Mouse (Mus musculus): Measurements from ENCODE around the gene Aif1l.

Aif1l gene

DNA sequence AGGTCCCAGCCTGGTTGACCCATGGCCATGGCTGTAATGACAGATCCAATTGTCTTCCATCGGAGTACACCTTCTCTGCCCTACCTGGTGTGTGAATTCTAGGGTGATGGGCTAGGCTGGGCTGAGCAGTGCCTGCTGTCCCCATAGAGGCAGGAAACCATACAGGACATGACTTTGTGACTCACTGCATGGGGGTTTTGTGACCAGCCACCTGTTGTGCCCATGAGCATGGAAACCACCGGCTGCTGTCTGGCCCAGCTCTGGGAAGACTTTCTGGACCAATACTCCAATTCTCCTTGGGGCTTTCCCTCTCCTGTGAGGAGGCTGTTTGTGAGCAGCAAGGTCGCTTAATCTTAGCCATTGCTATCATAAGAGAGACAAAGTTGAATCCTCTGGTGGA, 2.8 kb downstream of the Aif1l start:
- no peak for DNase-seq

DNA sequence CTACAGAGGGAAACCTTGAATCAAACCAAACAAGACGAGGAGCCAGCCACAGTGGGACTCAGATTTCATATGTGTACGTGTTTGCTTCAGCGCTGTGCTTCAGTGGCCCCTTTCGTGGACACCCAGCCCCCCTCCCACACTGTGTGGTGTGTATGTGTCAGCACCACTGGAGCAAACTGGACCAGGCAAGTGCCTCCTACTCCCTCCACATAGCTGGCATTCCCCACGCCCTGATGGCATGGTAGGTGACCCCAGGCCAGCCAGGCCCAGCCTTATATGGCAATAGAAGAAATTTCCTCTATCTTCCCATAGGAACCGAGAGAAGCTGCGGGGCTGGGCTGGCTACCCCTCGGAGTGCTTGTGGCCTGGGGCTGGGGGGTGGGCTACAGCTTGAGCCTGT, 3.7 kb downstream of the Aif1l start:
- peak; percentile 27 for DNase-seq

DNA sequence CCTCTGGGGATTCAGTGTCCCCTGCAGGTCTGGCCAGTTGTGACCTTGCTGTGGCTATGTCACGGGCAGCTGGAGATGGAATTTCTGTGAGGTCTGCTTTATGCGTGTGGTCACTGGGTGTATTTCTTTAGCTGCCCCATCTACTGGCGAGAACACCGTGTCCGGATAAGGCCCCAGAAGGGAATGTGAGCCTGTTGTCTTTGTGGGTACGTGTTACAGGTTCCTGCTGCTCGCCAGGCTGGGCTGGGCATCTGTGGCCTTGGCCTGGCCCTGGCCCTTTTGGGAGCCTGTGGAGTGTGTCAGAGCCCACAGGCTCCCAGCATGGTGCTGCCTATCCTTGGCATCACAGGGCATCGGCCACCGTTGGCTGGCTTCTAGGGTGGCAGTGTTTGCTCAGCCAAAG, 4.8 kb downstream of the Aif1l start:
- no peak for DNase-seq

DNA sequence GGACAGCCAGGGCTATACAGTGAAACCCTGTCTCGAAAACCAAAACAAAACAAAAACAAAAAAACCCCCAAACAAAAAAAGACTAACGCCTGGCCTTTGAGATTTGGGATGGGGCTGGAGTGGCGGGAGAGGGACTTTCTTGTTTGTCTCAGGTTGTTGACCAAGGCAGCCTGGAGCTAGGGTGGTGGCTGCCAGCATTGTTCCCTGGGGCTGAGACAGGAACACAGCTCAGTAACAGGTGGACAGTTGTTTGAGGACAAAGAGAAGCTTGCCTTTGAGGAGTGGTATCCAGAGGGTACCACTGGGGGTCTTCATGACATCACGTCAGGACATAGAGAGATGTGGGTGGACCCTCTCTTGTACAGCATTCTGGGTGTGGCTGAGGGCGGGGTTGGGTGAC, 5.7 kb downstream of the Aif1l start:
- DNase-seq = no peak

DNA sequence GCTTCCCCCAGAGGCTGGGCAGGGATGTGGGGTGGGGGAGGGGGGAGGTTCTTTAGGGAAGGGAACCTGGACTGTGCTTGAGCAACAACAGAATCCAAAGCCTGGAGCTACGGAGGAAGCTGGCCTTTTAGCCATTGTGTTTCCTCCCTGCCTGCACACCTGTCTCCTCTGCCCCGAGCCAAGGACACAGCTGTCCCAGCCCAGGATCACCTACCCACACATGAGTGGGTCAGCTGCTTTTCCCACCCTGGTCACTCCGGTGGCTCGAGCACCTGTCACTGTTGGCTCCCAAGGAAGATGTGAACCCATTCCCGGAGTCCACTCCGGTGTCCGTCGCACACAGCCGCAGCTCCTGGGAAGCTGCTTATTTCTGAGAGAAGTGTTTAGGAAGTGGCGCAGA, 7.3 kb downstream of the Aif1l start:
- DNase-seq = no peak

DNA sequence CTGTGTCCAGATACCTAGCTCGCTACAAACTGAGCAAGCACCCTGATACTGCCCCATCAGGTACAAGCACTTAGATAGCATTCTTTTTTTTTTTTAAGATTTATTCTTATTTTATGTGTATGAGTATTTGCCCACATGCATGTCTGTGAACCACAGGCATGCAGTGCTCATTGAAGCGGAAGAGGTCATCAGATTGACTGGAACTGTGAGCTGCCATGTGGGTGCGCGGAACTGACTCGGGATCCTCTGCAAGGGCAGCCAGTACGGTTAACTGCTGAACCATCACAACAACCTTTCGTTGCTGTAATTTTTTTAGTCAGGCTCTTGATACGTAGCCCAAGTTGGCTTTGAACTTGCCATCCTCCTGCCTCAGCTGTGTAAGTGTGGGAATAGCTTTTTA, 11.0 kb downstream of the Aif1l start:
- DNase-seq = no peak

DNA sequence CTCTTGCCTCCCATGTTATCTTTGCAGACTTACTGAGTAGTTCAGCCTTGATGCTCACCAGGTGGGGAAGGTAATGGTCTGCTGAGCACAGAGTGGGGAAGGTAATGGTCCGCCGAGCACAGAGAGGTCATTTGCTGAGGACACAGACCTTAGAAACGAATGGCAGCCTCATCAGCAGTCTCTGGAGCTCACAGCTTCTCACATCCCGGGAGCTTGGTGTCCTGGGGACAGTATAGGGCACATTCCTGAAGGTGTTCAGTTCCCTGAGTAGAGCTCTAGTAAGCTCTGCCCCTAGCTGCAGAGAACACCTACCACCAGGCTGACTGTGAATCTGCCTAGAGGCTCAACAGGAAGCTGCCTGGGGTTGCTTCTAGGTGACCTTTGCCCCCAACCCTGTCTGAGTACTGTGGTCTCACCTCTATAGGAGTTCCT, 11.9 kb downstream of the Aif1l start:
- DNase-seq = no peak

DNA sequence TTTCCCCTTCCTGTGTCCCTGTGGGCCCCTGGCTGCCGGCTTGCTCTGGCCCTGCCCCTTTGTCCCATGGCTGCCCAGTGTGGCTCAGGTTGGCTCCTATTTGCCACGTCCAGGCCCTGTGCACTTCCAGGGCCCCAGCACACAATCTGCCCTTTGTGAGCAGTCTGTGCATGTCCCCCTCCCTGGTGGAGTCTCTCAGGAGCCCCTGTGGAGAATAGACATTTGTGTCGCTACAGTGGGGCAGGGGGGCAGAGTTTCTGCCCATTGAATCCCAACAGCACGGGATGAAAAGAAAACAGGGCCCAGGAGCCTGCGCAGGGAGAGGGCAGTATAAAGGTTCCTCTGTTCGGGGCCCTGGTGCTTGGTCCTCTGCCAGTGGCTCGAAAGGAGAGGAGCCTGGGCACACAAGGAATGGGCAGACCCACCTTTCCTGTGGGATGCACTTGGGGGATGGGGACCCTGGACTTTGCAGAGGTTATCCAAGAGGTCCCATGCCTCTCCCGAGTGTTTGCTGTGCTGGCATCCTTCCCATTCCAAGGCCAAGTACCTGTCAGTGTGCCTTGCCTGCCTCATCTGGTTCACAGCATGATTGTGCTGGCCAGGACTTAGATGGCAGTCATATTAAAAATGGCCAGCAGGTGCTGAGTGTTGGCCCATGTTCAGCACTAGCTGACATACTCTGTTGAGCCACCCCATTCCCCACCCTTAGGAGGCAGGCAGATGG, 12.7 kb downstream of the Aif1l start:
- peak; percentile 64 for DNase-seq

DNA sequence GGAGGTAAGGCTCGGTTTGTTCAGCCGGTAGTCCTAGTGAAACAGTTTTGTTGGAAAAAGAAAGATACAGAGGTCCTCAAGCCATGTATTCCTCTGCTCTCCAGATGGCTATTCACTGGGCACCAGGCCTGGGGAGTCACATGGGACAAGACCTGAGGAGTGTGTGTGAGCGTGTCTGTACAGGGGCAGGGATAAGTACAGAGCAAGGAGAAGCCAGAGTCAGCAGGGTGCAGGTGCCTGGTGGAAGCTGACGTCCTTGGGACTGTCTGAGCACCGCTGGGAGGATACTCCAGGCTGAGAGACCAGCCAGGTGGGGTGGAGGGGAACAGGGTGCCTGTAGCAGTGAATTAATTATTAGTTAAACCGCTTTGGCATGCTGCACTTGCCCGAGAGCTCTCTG, 13.6 kb downstream of the Aif1l start:
- DNase-seq = peak; percentile 19

DNA sequence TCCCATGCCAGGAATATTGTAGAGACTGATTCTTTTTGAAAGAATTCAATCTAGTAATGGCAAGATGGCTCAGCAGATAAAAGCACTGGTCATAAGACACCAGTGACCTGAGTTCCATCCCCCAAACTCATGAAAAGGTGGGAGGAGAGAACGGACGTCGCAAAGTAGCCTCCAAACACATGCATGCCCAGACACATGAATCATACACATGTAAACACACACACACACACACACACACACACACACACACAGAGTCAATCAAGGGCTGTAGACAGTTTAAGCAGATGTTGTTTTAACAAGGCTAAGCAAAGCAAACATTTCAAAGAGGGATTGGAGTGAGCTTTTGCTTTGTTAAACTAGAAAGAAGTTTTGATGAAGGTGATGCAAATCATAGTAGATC, 14.3 kb downstream of the Aif1l start:
- no peak for DNase-seq

DNA sequence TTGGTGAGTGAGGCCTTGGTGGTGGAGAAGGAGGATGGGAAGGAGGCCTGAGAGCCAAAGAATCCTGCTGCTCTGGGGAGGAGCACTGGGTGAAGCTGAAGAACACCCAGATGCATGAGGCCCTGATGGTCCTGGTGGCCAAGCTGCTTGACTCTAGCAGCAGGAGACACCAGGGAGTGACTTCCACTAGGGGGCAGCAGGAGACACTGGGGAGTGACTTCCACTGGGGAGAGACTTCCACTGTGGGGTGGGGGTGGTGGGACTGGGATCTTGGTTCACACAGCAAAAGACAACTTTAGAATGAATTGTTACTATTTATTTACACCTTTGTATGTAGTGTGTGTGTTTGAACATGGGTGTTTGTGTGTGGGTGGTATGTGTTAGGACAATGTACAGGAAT, 15.2 kb downstream of the Aif1l start:
- peak; percentile 63 for DNase-seq

DNA sequence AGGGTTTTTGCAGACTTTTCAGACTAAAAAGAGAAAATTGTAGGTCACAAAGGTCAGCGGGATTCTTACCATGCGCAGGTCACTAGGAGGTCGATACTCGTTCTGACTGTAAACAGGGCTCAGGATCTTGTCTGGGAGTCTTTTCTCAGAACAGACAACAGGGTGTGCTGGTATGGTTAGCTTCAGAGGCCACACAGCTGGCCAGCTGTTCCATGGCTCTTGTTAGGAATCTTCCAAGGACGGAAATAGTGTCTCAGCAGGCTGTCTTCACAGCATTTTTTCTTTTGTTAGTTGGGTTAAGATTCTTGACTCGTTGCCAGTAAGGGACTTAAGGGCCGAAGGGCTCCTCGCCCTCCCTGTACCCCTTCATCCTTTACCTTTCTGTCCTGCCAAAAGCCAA, 16.9 kb downstream of the Aif1l start:
- no peak for DNase-seq

DNA sequence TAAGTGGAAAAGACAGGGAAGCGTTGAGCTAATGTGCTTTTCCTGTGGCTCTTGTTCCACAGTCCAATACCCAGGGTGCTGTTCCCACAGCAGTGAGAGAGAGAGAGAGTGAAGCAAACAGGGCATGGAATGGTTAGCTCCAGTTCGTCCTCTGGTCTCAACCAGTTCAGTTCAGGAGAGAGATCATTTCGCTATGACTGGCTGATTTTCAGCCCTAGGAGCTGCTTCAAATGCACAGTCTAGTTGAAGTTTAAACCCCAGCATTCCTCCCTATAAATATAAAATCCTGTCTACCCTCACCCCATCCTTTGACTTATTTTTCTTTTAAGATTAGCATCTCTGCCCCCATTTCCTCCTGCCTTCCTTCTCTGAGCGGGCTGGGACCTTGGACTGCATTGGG, 22.6 kb downstream of the Aif1l start:
- DNase-seq = no peak

DNA sequence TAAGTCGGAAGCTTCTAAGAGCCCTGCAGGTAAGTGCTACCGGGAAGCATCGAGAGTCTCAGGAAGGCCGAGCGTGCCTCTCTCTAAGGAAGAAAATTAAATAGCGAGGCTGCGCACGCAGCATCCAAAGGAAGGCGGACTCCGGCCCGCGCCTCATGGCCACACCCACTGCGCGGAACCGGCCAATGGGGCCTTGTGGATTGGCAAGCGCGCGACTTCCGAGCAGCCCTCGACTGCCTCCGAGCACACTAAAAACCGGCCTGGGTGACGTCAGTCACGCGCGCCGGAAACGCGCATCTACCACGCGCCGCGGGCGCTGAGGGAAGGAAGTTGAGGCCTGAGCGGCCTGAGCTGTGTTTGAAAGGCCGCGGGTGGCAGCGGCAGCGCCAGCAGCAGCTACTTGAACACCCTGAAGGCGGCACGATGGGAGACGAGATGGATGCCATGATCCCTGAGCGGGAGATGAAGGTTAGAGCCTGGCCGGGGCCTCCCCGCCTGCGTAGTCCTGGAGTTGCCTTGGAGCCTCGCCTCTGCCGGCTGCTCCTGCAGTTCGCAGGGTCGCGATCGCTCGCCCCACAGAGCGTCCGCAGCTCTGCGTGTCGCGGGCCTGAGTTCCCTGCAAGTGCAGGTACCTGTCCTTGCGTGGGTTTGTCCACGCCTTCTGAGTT, 24.3 kb downstream of the Aif1l start, which contains the start of gene Nup214:
Gene Nup214 (plus strand): TSS at position 296 of the 668 bp plus-strand sequence.
- DNase-seq = peak; percentile 99

DNA sequence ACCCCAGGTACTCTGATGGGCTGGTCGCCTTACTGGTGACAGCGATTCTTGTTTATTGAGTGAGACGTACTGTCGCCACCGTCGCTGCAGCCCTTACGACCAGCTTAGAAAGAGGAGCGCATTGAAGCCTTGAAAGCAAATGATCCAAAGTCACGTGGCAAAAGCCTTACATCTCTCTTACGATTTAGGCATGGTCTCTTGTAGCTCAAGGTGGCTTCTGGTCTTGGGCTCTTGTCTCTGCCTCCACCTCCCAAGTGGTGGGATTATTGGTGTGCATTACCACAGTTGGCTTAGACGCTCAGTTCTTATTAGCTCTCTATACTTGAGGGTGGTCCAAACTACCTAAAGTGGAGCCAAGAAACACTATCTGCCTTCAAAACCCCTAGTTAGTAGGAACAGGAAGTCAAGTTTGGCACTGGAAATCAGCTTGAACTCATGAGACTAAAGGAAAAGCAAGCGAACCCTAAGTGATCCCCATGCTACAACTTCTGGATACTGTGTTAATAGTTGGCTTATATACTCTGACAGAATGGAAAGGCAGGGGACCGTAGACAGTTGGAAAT, 25.0 kb downstream of the Aif1l start:
- no peak for DNase-seq

DNA sequence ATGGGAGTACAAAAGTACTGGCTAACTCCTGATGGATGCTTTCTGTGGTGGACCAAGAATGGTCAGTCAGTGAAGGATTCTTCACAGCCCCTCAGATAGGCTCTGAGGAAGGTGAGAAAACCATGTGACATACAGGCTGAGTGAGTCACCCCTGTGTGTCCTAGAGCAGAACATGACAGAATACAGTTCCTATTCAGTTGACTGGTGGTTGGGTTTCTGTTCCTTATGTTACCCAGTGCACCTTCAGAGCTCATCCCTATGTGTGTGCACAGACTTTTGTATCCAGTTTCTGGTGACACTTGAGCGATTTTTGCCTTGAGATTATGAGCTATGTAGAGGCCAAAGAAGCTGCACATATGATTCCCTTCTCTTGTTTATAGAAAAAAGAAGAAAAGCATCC, 37.8 kb downstream of the Aif1l start:
- no peak for DNase-seq

DNA sequence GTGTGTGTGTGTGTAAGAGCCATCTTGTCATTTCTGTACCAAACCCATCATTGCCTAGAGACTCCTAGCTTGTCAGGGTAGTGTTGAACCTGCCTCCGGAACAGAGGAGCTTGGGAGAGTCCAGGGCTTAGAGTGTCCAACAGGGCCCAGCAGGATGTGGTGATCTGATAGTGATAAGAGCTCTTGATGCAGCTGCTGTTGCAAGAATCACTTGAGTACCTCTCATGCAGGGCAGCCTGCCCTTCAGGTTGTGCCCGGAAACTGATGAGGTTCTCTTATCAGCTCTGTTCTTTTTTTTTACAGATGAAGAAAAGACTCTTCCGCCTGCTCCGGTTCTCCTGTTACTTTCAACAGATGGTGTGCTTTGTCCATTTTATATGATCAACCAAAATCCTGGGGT, 41.0 kb downstream of the Aif1l start:
- peak; percentile 54 for DNase-seq

DNA sequence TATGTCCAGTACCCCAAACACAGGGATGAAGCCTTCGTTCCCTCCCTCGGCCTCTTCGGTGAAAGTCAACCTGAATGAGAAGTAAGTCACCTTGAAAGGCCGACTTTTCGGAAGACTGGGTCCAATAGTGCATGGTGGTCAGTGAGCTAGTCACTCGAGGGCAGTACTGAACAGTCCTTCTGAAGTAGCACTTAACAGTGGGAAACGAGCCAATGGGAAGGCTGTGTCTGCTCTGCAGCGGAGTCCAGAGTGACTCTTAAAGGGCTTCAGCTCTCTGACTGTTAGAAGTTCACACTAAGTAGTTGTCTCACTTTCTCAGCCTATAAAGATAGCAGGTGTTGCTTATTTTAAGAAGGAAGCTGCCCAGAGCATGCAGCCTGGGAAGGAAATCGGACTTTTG, 45.0 kb downstream of the Aif1l start:
- peak; percentile 62 for DNase-seq

DNA sequence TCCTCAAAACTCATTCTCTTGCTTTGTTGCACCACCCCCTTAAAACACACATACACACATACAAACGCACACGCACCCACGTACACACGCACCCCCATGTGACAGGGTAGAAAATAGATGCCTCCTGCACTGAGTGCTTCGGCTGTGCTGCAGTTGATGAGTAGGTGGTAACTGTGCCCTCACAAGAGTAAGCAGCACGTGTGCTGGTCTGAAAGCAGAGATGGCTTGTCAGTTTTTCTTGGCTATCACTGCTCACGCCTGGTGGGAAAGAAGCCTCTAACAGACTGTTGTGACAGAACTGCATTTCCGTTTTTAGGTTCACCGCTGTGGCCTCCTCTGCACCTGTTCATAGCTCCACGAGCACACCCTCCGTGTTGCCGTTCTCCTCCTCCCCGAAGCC, 46.1 kb downstream of the Aif1l start:
- DNase-seq = no peak

DNA sequence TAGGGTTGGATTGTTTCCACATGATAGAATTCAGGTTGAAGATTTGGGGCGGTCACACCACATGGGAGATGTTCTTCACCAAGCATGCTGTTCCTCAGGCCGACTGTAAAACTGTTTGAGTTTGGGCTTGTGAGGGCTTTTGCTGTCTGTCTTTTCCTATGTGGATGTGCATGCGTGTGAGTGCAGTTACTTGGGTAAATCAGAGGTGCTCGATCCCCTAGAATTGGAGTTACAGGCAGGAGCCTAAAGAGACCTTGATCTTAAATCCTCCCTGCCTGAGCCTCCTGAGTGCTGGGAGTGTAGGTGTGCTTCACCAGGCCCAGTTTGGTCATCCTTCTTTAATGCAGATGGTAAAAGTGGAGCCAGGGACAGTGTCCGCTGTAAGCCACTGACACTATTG, 47.6 kb downstream of the Aif1l start:
- no peak for DNase-seq

DNA sequence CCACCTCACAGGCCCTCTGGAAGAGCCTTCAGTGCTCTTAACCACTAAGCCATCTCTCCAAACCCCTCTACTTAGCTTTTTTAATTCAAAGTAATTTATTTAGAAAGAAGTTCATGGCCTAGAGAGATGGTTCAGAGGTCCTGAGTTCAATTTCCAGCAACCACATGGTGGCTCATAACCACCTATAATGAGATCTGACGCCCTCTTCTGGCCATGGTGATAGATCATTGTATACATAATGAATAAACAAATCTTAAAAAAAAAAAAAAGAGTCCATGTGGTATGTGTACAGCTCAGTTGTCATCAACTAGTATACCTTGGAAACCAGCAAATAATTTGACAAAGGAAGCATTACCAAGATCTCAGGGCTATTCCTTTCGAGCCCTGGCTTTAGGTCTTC, 48.5 kb downstream of the Aif1l start:
- DNase-seq = no peak

DNA sequence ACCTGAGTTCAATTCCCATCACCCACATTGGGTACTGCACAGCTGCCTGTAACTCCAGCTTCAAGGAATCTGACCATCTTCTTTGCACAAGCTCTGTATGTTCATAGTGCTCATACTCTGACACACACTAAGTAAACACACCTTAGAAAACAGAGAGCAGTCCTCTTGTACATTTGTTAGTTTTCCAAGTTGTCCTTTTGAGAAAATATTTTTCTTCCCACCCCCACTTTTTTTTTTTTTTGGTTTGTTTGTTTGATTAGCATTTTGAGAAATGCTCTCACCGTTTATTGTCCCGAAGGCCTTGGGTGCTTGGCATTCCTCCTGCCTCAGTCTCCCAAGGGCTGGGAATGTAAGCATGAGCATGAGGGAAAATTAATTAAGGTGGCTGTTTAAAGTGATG, 58.4 kb downstream of the Aif1l start:
- no peak for DNase-seq

DNA sequence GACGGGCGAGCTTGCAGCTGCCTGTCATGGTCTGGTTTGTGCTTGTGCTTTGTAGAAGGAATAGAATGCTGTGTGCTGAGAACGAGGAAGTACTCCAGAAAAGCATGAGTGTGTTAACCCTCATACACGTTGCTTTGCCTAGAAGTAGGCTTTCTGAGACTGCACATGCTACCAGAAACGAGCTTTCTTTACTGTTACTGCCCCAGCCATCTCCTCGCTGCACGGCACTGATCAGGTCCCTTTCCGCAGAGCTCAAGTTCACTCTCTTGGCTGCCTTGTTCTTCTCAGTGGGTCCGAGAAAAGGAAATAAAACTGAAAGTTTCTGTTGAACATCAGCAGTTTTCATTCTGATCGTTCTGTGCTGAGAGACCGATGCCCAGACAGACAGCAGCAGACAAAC, 58.8 kb downstream of the Aif1l start:
- no peak for DNase-seq

DNA sequence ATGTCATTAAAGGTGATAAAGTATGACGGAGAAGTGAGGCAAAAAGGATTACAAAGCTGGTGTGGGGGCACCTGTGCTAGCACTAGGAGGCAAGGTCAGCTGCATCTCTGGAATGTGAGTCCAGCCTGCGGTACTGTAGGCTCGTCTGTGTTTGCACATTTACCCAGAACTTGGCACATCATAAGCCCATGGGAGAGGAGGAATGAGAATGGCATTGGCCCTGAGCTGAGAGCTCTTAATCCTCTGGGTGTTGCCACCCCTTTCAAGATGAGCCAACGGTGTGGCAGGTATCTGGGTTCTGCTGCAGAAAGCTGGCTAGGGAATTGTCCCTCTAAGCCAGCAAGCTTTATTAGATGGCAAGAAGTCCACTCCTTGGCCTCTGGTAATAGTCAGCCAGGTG, 69.8 kb downstream of the Aif1l start:
- no peak for DNase-seq

DNA sequence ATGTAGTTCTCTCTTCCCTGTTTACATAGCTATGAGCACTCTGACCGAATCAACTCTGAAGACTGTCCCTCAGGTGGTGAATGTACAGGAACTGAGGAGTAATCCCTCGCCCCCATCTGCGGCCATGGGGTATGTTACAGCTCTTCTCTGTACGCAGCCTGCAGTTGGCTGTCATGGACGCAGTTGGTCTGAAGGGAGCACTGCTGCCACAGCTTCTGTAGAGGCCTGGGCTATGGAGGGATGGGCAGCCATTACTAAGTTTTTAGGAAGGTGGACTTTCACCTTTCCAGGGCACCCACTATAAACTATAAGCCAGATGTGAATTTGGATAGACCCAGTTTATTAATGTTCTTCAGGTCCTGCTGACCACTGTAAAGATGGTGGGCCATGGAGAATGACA, 70.3 kb downstream of the Aif1l start:
- DNase-seq = no peak
